Mouse (Mus musculus): ENCODE measurements around the gene Adh7.

DNA sequence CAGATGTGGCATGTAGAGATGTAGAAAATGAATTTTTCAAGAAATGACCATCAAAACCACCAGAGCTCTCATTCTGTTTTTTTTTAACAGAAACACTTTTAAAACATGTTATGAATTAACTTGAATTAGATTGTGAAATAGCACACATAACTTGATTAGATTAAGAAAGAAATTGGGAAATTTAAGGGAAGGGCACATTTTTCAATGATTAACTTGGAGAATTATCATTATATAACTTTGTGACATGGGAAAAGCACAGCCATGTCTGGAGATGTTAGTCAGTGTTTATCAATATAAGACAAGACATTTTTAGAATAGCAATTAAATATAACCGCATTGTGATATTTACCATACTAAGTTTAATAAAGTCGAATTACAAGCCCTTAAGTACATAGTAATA is 14.0 kb downstream of the Adh7 start:
- TF ChIP-seq EP300 (optimal IDR thresholded peaks at IDR 0.05) (no peak), CTCF (IDR thresholded peaks at IDR 0.05; ENCODE audit: low read depth) (no peak)
